Comparison of ENCODE assay signal across 10 mouse cellular contexts in the genomic region with DNA sequence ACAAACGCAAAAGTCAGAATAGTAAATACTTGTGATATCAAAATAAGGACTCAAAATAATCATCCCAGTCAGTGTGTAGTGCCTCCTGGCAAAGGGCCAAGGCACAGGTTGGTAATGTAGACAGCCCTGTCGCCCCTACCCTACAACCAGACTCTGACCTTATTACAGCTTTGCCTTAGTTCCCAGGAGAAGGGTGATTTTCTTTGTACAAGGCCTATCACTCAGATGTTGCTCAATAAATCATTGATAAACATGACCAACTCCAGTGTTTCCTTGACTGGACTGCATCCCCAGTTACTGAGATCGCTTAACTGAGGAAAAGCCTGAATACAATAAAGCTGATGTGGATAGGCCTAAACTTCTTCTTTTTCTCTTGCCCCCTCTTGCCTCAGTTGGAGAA. TPM values are rescaled to one million over a fixed set of nuclear protein-coding genes. Genes with fewer than 3 reads are reported as not detected.
DNase-seq lines count a peak whose midpoint lies in the region; ATAC-seq and TF ChIP-seq lines count a peak whose summit lies in the region.
"Had no signal": no experiment of that assay in that cellular context is flagged by ENCODE, and none has a peak within 500 bp of the region (broad histone marks: within the 10 kb centered on the region; RNA-seq: fewer than 3 reads in every experiment).

No protein-coding gene starts in this region.

- H3K27ac ChIP-seq in kidney, embryonic 16.5 days (ENCODE audit: low read length), result no peak overlapping the region
- H3K27ac ChIP-seq in forebrain, postnatal 0 days (ENCODE audit: low read depth, low read length), result no peak overlapping the region
- no peak overlapping the region for H3K27ac ChIP-seq in midbrain, embryonic 13.5 days

- ATAC-seq in kidney, embryonic 16.5 days (ENCODE audit: low FRiP score, low TSS enrichment), result no peak
- no peak for ATAC-seq in forebrain, postnatal 0 days
- no peak for ATAC-seq in midbrain, embryonic 13.5 days
- ATAC-seq in monocyte, adult 5-6 weeks (replicated peaks; ENCODE audit: insufficient number of reproducible peaks, low FRiP score, low TSS enrichment, poor library complexity, severe bottlenecking), result no peak
- ATAC-seq: Patski had no signal

- H3K27me3 ChIP-seq in kidney, embryonic 16.5 days (ENCODE audit: insufficient read depth, low read length), result no peaks in the 10 kb centered on the region
- H3K27me3 ChIP-seq in forebrain, postnatal 0 days (ENCODE audit: insufficient read depth, low read length), result no peaks in the 10 kb centered on the region
- H3K27me3 ChIP-seq in midbrain, embryonic 13.5 days, result no peaks in the 10 kb centered on the region
- H3K27me3 ChIP-seq: Patski had no signal

- no peaks in the 10 kb centered on the region for H3K9me3 ChIP-seq in kidney, embryonic 16.5 days (ENCODE audit: low read length)
- H3K9me3 ChIP-seq in forebrain, postnatal 0 days (ENCODE audit: low read length), result no peaks in the 10 kb centered on the region
- no peaks in the 10 kb centered on the region for H3K9me3 ChIP-seq in midbrain, embryonic 13.5 days

- WGBS in kidney, embryonic 16.5 days, result 73% methylated on average over 3 of the region's 3 CpGs
- WGBS in forebrain, postnatal 0 days, result 67% methylated on average over 3 of the region's 3 CpGs
- WGBS in midbrain, embryonic 13.5 days, result 81% methylated on average over 3 of the region's 3 CpGs

- H3K36me3 ChIP-seq in kidney, embryonic 16.5 days (ENCODE audit: insufficient read depth, low read length), result no peaks in the 10 kb centered on the region
- no peaks in the 10 kb centered on the region for H3K36me3 ChIP-seq in forebrain, postnatal 0 days (ENCODE audit: insufficient read depth)
- H3K36me3 ChIP-seq in midbrain, embryonic 13.5 days, result no peaks in the 10 kb centered on the region

- no peak overlapping the region for H3K9ac ChIP-seq in kidney, embryonic 16.5 days (replicated peaks; ENCODE audit: low read length)
- peak overlapping the region; percentile 14; the same call in 1 of the 2 replicates for H3K9ac ChIP-seq in forebrain, postnatal 0 days
- H3K9ac ChIP-seq in midbrain, embryonic 13.5 days (replicated peaks), result peak overlapping the region; percentile 92; the same call in 1 of the 2 replicates

- no peak for TF ChIP-seq CTCF in forebrain, postnatal 0 days (IDR thresholded peaks at IDR 0.05; ENCODE audit: low read depth)

- H3K4me1 ChIP-seq in kidney, embryonic 16.5 days (ENCODE audit: insufficient read depth, low read length), result peaks cover 43% of the 10 kb centered on the region
- H3K4me1 ChIP-seq in forebrain, postnatal 0 days (ENCODE audit: insufficient read depth), result peaks cover 39% of the 10 kb centered on the region
- H3K4me1 ChIP-seq in midbrain, embryonic 13.5 days (replicated peaks), result peaks cover 66% of the 10 kb centered on the region

- DNase-seq in cerebellum, adult 9-11 months, result peak; percentile 27
- no peak for DNase-seq in cerebellum, postnatal 4 days (ENCODE audit: low spot score in 2 of 2)
- DNase-seq in kidney, adult 18-20 months, result no peak
- no peak for DNase-seq in forebrain, postnatal 0 days
- DNase-seq in B cell, adult 2 months, result no peak
- DNase-seq: gastrocnemius, postnatal 25 days had no signal

- peak overlapping the region; percentile 69; the same call in 1 of the 2 replicates for H3K4me2 ChIP-seq in kidney, embryonic 16.5 days (replicated peaks; ENCODE audit: low read depth, low read length)
- H3K4me2 ChIP-seq in forebrain, postnatal 0 days (ENCODE audit: low read depth), result peak overlapping the region; percentile 72
- H3K4me2 ChIP-seq in midbrain, embryonic 13.5 days (replicated peaks), result peak overlapping the region; percentile 91

- H3K4me3 ChIP-seq in kidney, embryonic 16.5 days (ENCODE audit: low read length), result no peak overlapping the region
- peak overlapping the region; percentile 64 for H3K4me3 ChIP-seq in forebrain, postnatal 0 days (ENCODE audit: low read depth, low read length)
- peak overlapping the region; percentile 88 for H3K4me3 ChIP-seq in midbrain, embryonic 13.5 days (replicated peaks)

RNA-seq across cellular contexts. Expression of gene Cfap20, which starts 2.2 kb away (rescaled TPM):
- 145 and 147 TPM in 2 replicates for polyA plus RNA-seq in kidney, embryonic 16.5 days (2015; fragmentation: Nextera tagmentation; extraction: Ambion mirVana)
- total RNA-seq in forebrain, postnatal 0 days (2014; rRNA removed), result 88.8 and 94.2 TPM in 2 replicates
- polyA plus RNA-seq in forebrain, postnatal 0 days (2015; fragmentation: Nextera tagmentation; extraction: Ambion mirVana), result 106 and 125 TPM in 2 replicates
- polyA plus RNA-seq in midbrain, embryonic 13.5 days (2015; fragmentation: Nextera tagmentation; extraction: Ambion mirVana), result 130 and 135 TPM in 2 replicates
- 27.0 to 52.7 TPM (median 36.3 TPM) in 3 replicates for total RNA-seq in monocyte, adult 5-6 weeks (2017)

RNA-seq across cellular contexts. Expression of gene Csnk2a2, which starts 57.4 kb away (rescaled TPM):
- 8.0 and 8.7 TPM in 2 replicates for polyA plus RNA-seq in kidney, embryonic 16.5 days (2015; fragmentation: Nextera tagmentation; extraction: Ambion mirVana)
- total RNA-seq in forebrain, postnatal 0 days (2014; rRNA removed), result 26.7 TPM in 2 replicates
- 7.7 and 9.9 TPM in 2 replicates for polyA plus RNA-seq in forebrain, postnatal 0 days (2015; fragmentation: Nextera tagmentation; extraction: Ambion mirVana)
- polyA plus RNA-seq in midbrain, embryonic 13.5 days (2015; fragmentation: Nextera tagmentation; extraction: Ambion mirVana), result 9.9 and 11.2 TPM in 2 replicates
- 16.8 to 25.0 TPM (median 22.7 TPM) in 3 replicates for total RNA-seq in monocyte, adult 5-6 weeks (2017)
